Comparison of ENCODE assay signal across 8 mouse cellular contexts in genomic region chr4:122836403-122836775, GRCm38 (mm10). TPM values are rescaled to one million over a fixed set of nuclear protein-coding genes. Genes with fewer than 3 reads are reported as not detected.
A peak's percentile ranks its signal among the peaks of the same experiment; 100 is the strongest.
DNase-seq lines count a peak whose midpoint lies in the region; ATAC-seq and TF ChIP-seq lines count a peak whose summit lies in the region.

No protein-coding gene starts in this region.

- peak overlapping the region; percentile 80 for H3K9ac ChIP-seq in forebrain, embryonic 15.5 days (replicated peaks)

- no peaks in the 10 kb centered on the region for H3K27me3 ChIP-seq in heart, embryonic 10.5 days (ENCODE audit: insufficient read depth, poor library complexity, severe bottlenecking)
- no peaks in the 10 kb centered on the region for H3K27me3 ChIP-seq in E14TG2a.4 (ENCODE audit: insufficient read depth, low read length)
- H3K27me3 ChIP-seq in forebrain, embryonic 15.5 days: no peaks in the 10 kb centered on the region

- WGBS in heart, embryonic 10.5 days: 1% methylated on average over 7 of the region's 7 CpGs
- WGBS in forebrain, embryonic 15.5 days: 0% methylated on average over 7 of the region's 7 CpGs

- DNase-seq in heart, embryonic 10.5 days (ENCODE audit: low spot score): no peak
- DNase-seq in heart, postnatal 14 days: no peak
- no peak for DNase-seq in adrenal gland, postnatal 36 days
- DNase-seq in left cerebral cortex, adult 9 months (ENCODE audit: low spot score in 2 of 2): no peak
- no peak for DNase-seq in right cerebral cortex, adult 2 months (ENCODE audit: low spot score in 2 of 2)

- no peak; the same call in 1 of the 2 replicates for ATAC-seq in forebrain, embryonic 15.5 days (replicated peaks)
- ATAC-seq in megakaryocyte, adult 5-6 weeks (ENCODE audit: poor library complexity, severe bottlenecking): peak; percentile 10

- H3K4me2 ChIP-seq in forebrain, embryonic 15.5 days (replicated peaks): peak overlapping the region; percentile 79

- peaks cover 9% of the 10 kb centered on the region; the same call in 1 of the 2 replicates for H3K36me3 ChIP-seq in heart, embryonic 10.5 days
- H3K36me3 ChIP-seq in E14TG2a.4 (ENCODE audit: insufficient read depth, low read length): no peaks in the 10 kb centered on the region
- H3K36me3 ChIP-seq in forebrain, embryonic 15.5 days: no peaks in the 10 kb centered on the region; the same call in 1 of the 2 replicates

- intact Hi-C loops in heart, postnatal 14 days (cut with DNase I): loop anchor here (2.0 kb wide), 1 partner anchor 20 kb away; no protein-coding TSS in a partner anchor

- peaks cover 10% of the 10 kb centered on the region; the same call in 1 of the 2 replicates for H3K4me1 ChIP-seq in heart, embryonic 10.5 days
- peaks cover 30% of the 10 kb centered on the region for H3K4me1 ChIP-seq in E14TG2a.4 (replicated peaks; ENCODE audit: low read depth, low read length)
- peaks cover 37% of the 10 kb centered on the region for H3K4me1 ChIP-seq in forebrain, embryonic 15.5 days

- TF ChIP-seq CTCF in E14TG2a.4 (conservative IDR thresholded peaks at IDR 0.05; ENCODE audit: low read length): no peak

- H3K4me3 ChIP-seq in heart, embryonic 10.5 days: peak overlapping the region; percentile 75
- H3K4me3 ChIP-seq in E14TG2a.4 (replicated peaks; ENCODE audit: low read length): peak overlapping the region; percentile 94
- peak overlapping the region; percentile 84 for H3K4me3 ChIP-seq in forebrain, embryonic 15.5 days

- no peaks in the 10 kb centered on the region for H3K9me3 ChIP-seq in heart, embryonic 10.5 days
- no peaks in the 10 kb centered on the region for H3K9me3 ChIP-seq in E14TG2a.4 (ENCODE audit: low read length)
- H3K9me3 ChIP-seq in forebrain, embryonic 15.5 days: no peaks in the 10 kb centered on the region

- peak overlapping the region; percentile 86 for H3K27ac ChIP-seq in heart, embryonic 10.5 days
- H3K27ac ChIP-seq in forebrain, embryonic 15.5 days (replicated peaks): peak overlapping the region; percentile 88

RNA-seq across cellular contexts. Expression of gene Ppt1, which starts 0.3 kb away (rescaled TPM):
- polyA plus RNA-seq in heart, embryonic 10.5 days (2016; fragmentation: Nextera tagmentation; extraction: Ambion mirVana): 55.0 and 64.3 TPM in 2 replicates
- total RNA-seq in heart, postnatal 14 days (2021): 10 to 100 TPM; 35.4 to 40.0 TPM
- polyA plus RNA-seq in forebrain, embryonic 15.5 days (2015; fragmentation: Nextera tagmentation; extraction: Ambion mirVana): 71.6 and 73.6 TPM in 2 replicates
- 125 and 133 TPM in 2 replicates for total RNA-seq in megakaryocyte, adult 5-6 weeks (2015)
- total RNA-seq in megakaryocyte, adult 5-6 weeks (2017): 95.0 and 101 TPM in 2 replicates
- 10 to 100 TPM; 65.3 to 82.9 TPM for total RNA-seq in adrenal gland, postnatal 36 days (2021)

RNA-seq across cellular contexts. Expression of gene Cap1, which starts 49.5 kb away (rescaled TPM):
- 21.7 and 56.6 TPM in 2 replicates for polyA plus RNA-seq in heart, embryonic 10.5 days (2016; fragmentation: Nextera tagmentation; extraction: Ambion mirVana)
- 10 to 100 TPM; 62.2 to 66.9 TPM for total RNA-seq in heart, postnatal 14 days (2021)
- 62.4 and 62.9 TPM in 2 replicates for polyA plus RNA-seq in forebrain, embryonic 15.5 days (2015; fragmentation: Nextera tagmentation; extraction: Ambion mirVana)
- total RNA-seq in megakaryocyte, adult 5-6 weeks (2015): 417 and 420 TPM in 2 replicates
- total RNA-seq in megakaryocyte, adult 5-6 weeks (2017): 551 and 589 TPM in 2 replicates
- 100 to 1,000 TPM; 139 to 163 TPM for total RNA-seq in adrenal gland, postnatal 36 days (2021)
